Mouse (Mus musculus) heart, adult 8-10 months (tissue): ENCODE results near the gene Dnmbp. TPM values are rescaled to one million over a fixed set of nuclear protein-coding genes. Genes with fewer than 3 reads are reported as not detected.

Experiments
- DNase-seq: peaks from one replicate; pipeline ENCODE4 v3.0.0; 2022; ENCODE audit warnings: low spot score
- total RNA-seq, 4 experiments: library from RNA; stranded (reverse); gene quantifications; 2 replicates each; pipeline ENCODE4 v1.2.4; 2022

Dnmbp gene
- total RNA-seq, 4 experiments from 2014 or later = 8.9 to 10.3 (median 9.2) TPM

DNA sequence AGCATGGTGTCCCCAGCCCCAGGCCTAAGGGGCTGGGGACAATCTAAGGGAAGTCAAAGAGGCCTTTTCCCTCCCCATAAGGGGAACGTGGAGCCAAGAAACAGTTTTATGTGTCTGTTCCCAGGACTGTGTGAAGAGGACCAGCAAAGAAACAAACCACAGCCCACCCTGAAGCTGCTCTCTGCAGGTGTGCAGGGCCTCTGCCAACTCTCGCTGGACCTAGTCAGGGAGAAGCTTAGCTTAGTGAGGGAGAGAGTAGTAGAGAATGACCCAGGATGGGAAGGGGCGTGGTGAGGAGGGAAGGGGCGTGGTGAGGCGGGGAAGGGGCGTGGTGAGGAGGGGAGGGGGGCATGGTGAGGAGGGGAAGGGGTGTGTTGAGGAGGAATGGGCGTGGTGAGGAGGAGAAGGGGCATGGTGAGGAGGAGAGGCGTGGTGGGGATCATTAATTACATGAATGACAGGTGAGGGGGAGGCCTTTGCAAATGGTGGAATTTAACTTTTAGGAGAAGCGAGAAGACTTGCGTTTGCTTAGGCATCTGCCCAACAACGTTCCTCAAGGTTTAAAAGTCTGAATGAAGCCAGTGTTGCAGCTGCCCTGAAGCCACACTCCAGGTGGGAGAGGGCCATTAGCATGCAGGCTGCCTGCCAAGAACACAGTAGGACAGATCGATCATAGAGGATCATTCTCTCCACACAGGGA is 9.3 kb upstream of the Dnmbp start:
- no peak for DNase-seq

DNA sequence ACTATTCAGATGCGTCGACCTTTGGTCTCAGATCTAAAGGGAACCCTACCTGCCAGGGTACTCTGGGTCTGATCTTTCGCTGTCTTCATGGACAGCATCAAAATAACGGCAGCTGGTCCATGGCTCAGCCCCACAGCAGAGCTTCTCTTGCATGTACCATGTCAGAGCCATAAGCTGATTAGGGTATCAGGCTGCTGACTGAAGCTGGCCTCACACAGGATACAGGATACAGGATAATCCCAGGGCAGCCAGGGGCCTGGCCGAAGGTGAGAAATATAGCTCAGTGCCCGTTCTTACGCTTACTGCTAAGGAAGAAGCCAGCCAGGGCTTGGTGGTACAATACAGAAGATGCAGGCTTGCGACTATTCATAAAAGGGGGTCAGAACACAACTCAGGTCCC is 4.6 kb upstream of the Dnmbp start:
- no peak for DNase-seq

DNA sequence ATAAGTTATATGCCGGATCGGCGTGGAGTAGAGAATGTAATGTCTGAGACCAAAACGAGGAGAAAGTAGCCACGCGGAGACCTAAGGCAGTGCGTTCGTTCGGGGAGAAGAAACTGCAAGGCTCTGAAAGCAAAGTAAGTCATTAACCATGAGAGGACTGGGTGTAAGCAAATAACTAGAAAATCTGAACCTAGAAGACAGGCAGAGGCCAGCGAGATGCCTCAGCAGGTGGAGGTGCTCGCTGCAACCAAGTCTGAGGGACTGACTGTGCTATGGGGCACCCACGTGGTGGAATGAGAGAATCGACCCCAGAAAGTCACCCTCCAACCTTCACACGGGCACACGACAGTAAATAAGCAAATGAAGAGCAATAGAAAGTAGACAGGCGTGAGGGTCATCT is 3.1 kb upstream of the Dnmbp start:
- no peak for DNase-seq

DNA sequence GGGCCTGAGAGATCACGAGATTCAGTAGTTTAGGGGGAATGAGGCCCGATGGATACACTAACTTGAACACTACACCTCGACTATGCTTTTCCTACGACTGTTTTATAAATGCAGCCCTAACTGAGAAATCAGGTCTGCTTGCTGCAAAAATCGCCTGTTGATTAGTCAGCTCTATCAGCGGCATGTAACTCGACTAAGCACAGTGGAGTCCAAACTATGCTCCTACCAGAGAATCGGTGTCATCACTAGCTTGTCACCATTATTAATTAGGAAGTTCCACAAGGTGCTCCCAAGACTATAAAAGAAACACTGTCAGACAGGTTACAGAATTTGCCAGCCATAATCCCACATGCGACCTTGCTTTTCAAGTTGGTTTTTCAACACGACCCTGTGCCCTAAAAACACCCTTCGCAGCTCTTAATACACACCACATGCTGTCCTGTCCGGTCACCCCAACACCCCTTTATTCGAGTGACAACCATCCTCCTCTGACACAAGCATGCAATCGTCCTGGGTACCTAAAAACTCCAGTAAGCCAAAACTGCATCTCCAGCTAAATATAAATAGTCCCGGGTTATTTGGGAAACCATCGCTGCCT is 721 bp downstream of the Dnmbp start:
- no peak for DNase-seq

DNA sequence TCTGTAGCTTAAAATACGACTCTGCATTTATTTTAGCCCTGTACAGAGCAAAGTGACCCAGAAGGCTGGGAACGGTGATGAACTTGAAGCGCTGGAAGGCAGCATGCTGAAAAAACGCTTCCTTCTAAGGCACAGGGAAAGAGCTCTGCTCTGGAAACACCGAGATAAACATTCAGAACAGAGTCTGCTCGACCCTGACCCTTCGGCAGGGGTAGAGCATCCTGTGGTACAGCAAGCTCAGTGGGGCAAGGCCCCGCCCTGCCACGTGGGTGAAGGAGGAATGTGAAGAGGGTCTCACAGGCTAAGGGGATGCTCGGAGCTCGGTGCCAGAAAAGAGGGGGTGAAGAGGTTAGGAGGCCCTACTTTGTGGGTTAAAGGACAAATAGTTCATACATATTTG is 1.6 kb downstream of the Dnmbp start:
- no peak for DNase-seq

DNA sequence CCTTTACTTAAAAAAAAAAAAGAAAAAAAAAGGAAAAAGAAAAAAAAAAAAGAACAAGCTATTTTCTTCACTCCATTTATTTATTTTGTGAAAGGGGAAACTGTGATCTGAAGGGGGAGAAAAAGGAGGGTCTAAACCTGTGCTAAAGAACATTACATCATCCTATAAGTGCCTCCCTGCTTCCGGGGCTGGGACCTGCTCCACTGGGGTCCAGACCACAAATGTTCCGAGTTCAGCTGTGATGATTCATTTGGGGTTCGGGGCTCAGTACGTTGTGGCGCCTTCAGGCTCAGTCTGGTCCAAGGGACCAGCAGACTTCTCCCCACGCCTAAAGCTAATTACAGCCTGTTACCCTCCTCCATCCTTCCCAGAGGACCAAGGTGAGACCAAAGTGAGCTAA is 9.1 kb downstream of the Dnmbp start:
- DNase-seq = no peak

DNA sequence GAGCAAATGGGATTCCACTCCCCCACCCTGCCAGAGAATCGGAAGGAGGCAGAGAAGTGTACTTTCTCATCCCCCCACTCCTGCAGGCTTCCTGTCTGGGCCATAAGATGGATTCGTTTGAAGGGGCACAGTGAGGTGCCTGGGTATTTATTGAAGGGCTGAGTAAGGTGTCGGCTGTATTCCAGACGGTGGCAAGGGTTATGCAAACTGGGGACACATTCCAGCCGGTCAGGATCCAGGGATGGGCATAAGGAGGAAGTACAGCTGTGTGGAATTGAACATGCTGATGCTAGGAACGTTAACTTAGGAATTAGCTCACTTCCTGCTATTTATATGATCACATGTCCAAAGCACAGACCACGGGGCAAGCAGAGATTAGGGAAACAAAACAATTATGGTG is 9.6 kb downstream of the Dnmbp start:
- no peak for DNase-seq

DNA sequence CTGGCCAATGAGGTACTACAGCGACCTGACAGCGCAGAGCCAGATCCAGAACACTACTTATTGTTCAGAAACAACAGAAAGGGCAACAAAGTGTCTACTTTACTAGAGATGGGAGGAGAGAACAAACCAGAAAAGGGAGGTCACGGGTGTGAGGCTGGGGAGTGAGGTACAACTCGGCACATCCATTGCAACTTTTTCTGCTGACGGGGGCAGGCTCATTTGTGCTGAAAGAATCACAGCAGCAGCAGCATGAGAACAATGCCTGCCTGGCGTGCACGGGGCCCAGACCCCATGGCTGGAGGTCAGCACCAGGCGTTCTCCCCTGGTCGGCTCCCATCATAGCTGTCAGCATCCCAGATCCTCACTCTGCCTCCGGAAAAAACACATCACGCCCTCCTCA is 10.1 kb downstream of the Dnmbp start:
- no peak for DNase-seq

DNA sequence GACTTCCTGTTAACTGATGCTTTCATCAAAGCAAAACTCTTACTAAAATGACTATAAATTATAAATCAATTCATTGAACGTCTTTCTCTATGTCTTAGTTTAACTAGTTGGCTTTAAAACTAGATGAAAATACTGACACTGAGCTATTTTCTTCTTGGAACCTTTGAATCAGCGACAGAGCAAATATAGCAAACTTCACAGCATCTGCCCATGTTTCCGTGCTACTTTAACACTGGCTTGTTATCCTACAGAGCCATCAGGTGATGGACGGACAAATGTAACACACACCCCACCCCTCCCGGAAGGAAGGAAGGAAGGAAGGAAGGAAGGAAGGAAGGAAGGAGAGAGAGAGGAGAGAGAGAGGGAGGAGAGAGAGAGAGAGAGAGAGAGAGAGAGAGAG is 12.0 kb downstream of the Dnmbp start:
- no peak for DNase-seq

DNA sequence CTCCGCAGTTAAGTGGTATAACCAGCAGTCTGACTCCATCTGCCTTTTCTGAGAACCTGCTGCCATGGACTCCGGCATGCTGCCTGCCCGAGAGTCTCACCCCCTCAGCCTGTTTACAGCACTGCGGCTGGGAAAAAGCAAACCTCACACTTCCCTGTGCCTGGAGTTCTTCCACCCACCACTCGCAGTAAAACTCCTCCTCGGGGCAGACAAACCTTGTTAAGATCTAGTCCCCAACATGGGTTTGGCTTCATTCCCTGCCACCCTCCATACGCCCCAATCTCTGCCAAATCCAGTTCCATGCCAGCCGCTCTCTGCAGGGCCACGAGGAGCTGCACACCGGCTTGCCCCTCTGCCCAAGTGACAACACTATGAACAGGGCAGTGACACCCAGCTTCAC is 12.9 kb downstream of the Dnmbp start:
- no peak for DNase-seq

DNA sequence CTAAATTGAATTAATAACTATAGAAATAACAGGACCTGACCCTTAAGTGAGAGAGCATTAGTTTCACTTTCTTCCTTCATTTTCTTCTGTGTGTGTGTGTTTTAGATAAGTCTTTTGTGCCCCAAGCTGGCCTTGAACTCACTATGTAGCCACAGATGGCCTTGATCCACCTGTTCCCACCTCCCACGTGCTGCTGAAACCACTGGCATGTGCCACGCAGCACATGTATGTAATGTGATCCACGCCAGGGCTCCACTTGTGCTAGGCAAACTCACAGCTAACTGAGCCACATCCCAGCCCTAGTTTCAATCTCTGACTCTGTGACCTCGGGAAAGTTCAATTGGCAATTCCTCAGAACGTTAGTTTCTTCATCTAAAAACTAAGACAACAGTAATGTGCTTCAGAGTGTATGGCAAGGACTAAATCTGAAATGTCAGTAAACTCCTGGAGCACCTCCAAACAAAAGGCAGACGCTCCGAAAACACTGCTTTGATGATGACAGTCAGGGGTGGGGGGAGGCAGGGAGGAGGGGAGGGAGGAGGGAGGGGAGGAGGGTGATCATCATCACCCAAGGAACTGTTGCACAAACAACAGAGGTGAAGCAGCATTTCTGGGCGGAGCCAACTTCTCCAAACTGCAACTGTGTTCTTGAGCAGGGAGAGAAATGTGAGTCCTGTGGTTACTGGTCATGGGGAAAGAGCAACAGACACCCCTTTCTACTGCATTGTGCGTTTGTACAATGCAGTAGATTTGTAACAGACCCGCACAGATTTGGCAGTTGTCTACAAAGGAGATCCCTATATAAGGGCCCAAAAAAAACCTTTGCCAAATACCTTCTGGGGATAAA is 13.6 kb downstream of the Dnmbp start:
- no peak for DNase-seq

DNA sequence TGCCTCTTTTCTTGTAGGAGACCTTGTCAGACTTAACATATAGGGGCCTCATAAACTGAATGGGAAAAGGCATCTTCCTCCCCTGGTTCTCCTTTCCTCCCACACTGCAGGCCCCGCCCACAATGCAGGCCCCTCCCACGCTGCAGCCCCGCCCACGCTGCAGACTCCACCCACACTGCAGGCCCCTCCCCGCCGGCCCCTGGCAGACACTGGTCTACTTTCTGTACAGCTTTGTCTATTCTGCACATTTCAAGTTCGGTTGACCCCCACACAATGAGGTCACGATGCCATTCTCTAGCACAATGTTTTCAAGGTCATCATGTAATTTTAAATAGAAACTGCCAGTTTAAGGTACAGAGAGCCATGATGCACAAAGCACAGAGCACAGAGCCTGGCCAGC is 15.6 kb downstream of the Dnmbp start:
- DNase-seq = no peak

DNA sequence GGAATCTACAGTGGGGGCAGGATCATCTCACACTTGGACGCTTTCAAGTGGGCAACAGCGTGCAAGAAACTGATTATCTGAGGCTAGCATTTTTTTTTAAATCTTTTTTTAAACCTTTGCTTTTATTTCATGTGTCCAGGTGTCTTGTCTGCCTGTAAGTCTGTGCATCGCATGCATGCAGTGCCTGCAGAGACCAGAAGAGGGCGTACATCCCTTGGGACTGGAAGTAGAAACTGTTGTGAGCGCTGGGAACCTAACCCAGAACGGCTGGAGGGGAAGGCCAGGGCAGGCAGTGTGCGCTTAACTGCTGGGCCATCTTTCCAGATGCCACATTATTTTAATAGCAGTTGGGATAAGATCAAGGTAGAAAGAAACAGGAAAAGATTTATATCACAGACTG is 17.0 kb downstream of the Dnmbp start:
- no peak for DNase-seq

DNA sequence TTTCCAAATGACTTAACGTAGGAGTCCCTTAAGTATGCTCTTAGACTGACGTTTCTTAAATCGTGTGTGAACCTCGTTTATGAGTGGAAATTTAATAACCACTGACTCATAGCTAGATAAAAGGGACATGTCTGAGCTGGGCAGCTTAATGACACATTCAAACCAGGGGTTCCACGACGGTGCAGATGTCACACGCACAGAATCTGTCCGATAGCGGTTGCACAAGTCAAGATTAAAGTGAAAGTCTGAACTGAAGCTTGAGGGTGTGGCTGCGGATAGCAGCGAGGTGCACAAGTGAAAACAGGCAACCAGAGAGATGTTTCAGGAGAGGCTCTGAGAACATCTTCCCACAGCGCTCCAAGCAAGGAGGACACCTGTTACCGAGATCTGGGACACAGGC is 18.6 kb downstream of the Dnmbp start:
- DNase-seq = no peak

DNA sequence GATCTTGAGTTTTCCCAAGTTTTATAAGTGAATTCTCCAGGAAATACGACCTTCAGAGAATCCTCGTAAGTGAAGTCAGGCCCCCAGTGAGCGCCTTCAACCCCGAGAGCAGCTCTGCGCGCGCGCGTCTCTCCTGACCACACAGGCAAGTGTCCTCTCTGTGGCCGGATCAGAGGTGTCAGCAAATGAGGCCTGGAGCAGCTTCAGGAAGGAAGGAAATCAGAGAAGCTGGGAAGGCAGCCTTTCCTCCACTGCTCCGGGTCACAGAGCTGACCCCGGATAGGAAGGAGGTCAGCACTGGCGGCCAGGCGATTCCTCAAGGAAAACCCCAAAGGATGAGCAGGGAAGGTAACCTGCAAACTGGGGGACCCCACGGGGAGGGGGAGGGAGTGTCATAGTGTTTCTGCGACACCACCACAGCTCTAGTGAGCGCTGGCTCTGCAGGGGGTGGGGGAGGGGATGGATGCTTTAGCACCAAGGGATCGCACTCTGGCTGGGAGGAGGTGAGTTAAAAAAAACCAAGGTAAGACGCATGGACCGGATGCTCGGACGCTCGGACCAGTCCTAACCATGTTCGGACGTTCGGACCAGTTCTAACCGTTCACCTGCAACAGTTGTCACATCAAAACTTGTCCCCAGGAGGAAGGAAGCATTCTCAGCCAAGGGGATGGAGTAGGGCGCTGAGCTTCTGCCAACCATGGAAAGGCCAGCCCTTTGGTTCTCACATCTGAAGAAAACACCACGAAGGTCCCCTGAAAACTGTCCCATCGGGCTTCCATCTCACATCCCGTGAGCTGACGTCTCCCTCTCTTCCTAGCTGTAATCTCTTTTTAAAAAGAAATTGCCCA is 19.3 kb downstream of the Dnmbp start:
- no peak for DNase-seq

DNA sequence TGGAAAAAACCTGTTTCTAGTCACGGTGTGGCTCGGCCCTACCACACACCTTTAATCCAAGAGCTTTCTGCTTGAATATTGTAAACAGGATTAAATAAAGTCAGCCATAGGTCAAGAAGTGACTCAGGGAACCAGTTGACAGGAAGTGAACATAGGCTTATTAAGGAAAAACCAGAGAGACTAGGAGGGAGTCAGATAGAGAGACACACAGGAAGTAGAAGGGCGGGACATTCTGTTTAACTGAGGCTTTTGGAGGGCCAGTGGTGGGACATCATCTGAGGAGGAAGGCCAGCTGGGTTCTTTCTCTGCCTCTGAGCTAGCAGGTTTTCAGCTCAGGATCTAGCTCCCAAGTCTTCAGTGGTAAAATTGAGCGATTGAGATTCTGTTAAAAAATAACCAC is 20.1 kb downstream of the Dnmbp start:
- DNase-seq = no peak

DNA sequence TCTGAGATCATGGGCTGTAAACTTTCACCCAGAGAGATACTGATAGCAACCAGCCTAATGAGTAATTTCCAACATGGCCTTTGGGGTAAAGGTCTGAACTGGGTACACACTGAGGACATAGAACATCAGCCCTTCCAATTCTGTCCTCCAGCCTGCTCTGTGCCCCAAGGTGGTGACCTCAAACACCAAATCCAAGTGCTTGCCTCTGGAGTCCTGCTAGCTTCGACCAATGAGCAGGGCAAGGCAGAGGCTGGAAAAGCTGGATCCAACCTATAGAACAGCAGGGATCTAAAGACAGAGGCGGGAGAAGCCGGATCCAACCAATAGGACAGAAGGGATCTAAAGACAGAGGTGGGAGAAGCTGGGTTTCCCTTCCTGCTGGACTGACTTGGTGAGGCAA is 21.2 kb downstream of the Dnmbp start:
- no peak for DNase-seq

DNA sequence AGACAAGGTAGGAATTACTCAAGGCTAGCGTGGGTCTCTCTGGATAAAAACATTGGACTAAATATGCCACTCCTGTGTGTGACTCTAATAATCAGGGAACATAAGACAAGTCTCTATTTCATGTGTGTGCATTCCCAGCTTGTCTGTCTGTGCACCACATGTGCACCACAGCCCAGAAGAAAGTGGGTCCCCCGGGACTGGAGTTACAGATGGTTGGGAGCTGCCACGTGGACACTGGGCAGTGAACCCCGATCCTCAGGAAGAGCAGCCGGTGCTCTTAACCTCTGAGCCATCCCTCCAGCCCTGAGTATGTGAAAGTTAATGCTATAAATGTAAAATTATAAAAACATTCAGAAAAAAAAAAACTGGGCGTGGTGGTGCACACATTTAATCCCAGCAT is 22.2 kb downstream of the Dnmbp start:
- DNase-seq = no peak

DNA sequence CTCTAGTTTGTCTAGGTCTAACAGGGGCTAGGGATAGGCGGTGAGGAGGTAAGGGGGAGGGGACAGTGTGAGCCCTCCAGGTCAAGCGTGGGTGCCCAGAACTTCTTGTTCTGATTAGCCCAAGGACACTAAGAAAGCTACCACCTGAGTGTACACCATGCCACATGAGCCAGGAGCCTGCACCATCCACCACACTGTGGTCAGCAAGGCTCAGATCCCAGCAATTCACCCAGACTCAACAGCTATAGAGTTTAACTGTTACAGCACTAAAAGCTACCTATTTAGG is 22.6 kb downstream of the Dnmbp start:
- no peak for DNase-seq

DNA sequence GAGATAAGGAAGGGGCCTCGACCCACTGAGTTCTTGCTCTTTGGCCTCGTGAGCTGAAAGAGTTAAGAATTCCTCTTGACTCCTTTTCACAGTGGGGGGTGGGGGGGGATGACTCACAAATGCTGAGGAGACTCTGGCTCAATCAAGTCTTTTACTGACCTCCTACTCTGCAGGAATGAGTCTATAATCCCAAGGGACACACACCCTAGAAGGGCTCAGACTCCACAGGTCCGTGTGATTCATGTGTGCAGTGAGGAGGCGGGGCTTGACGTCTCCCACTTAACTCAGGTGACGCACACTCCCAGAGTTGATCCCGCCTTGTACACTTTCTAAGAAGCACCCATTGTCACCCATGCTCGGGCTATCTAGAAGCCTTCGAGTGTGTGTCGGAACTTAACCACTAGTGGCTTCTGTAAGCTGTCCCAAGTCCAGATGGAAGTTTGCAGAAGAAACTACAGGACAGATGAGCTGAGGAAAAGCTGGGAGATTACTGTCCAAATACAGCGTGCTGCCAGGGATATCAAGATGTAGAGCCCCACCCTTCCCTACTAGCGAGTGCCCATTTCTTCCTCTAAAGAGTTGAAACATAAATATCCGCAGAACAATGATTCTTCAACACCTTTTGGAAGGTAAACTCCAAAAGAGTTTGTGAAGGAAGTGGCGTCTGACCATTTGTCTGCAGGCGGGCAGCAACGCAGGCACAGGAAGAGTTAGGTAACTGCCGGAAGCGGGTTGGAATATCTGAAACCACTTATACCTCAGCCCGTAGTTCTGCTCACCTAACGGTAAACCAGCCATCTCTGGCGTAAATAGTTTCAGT is 23.2 kb downstream of the Dnmbp start:
- no peak for DNase-seq

DNA sequence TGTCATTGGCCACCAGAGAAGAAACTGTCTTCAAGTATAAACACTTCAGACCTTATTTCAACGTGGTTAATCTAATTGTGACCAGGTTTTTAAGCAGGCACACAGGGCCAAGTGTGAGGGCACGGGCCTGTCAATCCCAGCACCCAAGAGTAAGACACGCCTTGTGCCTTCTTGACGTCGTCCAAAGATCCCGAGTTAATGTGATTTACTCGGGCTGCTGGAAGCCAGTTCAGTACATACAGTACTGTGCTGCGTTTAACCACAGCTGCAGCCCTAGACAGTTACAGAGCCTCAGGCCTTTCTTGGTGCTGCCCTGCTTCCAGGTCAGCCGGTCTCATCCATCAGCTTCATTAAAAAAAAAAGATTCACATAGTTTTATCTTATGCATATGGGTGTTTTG is 24.6 kb downstream of the Dnmbp start:
- DNase-seq = no peak
